Comparison of ENCODE assay signal across 16 mouse cellular contexts in the genomic region with DNA sequence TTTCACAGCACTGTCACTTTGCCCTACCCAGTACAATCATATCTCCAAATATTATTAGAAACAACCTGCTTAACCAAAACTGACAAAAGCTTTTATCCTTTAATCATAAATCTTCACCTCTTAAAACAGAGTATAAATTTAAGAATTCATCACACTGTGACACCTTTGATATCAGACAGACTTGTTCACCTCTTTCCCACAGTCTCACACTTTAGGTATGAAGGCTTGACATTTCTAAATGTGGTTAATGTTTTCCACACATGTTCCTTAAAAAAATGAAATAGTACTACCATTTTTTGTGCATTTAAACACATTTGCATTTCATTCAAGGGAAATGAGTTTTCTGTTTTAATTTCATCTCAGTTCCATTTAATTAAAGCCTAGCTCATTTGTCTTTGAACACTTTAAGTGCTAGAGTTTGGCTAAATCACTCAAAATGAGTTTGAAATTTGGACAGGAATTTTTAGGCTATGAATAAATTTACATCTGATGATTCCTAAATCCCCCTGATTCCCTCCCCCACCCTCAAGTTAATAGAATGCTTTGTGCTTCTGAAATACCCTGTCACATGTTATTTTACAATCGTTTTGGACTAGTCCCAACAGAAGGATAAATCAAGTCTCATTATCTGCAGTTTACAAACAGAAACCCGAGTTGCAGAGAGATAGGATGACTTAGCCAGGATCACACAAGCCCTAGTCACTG.
"Had no signal": no experiment of that assay in that cellular context is flagged by ENCODE, and none has a peak within 500 bp of the region (broad histone marks: within the 10 kb centered on the region; RNA-seq: fewer than 3 reads in every experiment).

No protein-coding gene starts in this region.

- DNase-seq: kidney, adult 8-10 months; kidney, postnatal 10 days; kidney, postnatal 36 days; left cerebral cortex, postnatal 4 days; lung, adult 18-20 months; lung, postnatal 14 days; thymus, adult 18-20 months; thymus, postnatal 14 days; thymus, postnatal 4 days had no signal

- H3K9ac ChIP-seq: kidney, embryonic 15.5 days; limb, embryonic 12.5 days; limb, embryonic 15.5 days; liver, embryonic 15.5 days; midbrain, embryonic 12.5 days had no signal

- H3K4me1 ChIP-seq: kidney, embryonic 15.5 days; limb, embryonic 12.5 days; limb, embryonic 15.5 days; liver, embryonic 15.5 days; midbrain, embryonic 12.5 days had no signal

- H3K4me2 ChIP-seq: kidney, embryonic 15.5 days; limb, embryonic 12.5 days; limb, embryonic 15.5 days; liver, embryonic 11.5 days; liver, embryonic 15.5 days; midbrain, embryonic 12.5 days had no signal

- H3K27me3 ChIP-seq: kidney, embryonic 15.5 days; limb, embryonic 12.5 days; limb, embryonic 15.5 days; liver, embryonic 15.5 days; midbrain, embryonic 12.5 days had no signal

- H3K4me3 ChIP-seq: kidney, embryonic 15.5 days; limb, embryonic 12.5 days; limb, embryonic 15.5 days; liver, embryonic 15.5 days; midbrain, embryonic 12.5 days had no signal

- H3K27ac ChIP-seq: kidney, embryonic 15.5 days; limb, embryonic 12.5 days; limb, embryonic 15.5 days; liver, embryonic 15.5 days; macrophage; midbrain, embryonic 12.5 days had no signal

- H3K36me3 ChIP-seq: kidney, embryonic 15.5 days; limb, embryonic 12.5 days; limb, embryonic 15.5 days; liver, embryonic 15.5 days; midbrain, embryonic 12.5 days had no signal

- H3K9me3 ChIP-seq: kidney, embryonic 15.5 days; limb, embryonic 12.5 days; limb, embryonic 15.5 days; liver, embryonic 15.5 days; midbrain, embryonic 12.5 days had no signal
